Mouse (Mus musculus): ENCODE results near the gene Trak1. TPM values are rescaled to one million over a fixed set of nuclear protein-coding genes. Genes with fewer than 3 reads are reported as not detected.
A peak's percentile ranks its signal among the peaks of the same experiment; 100 is the strongest.

Gene Trak1
- polyA plus RNA-seq, 1 experiment from 2014 or later = 20.8 TPM

DNA sequence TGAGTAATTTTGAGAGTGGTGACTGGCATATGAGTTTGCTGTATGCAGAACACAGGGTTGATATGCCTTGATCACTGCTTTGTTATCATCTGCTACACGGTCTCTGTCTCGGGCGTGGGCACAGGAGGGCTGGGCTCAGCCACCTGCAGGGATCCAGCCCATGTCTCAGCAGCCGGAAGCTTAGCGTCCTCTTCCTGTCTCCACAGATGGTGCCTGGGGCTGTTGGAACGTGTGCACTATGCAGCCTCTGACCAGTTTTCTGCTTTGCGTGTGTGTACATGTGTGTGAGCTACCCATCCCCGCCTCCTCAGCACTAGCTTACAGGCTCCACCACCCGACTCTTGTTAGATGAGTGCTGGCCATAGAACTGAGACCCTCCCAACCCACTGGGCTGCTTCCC lies 63.7 kb downstream of the Trak1 start:
- H3K27ac ChIP-seq (ENCODE audit: low read depth) = peak overlapping the region; percentile 92
- H3K4me1 ChIP-seq (ENCODE audit: insufficient read depth) = peaks cover 20% of the 10 kb centered on the region
- ATAC-seq (ENCODE audit: insufficient read depth) (peak; percentile 44; the same call in 1 of the 2 replicates), DNase-seq (peak; percentile 51)
- WGBS = 45% methylated on average over 9 of the region's 9 CpGs
- no peaks in the 10 kb centered on the region for H3K9me3 ChIP-seq (ENCODE audit: low read depth, low read length)
- H3K27me3 ChIP-seq (ENCODE audit: insufficient read depth, low read length) = no peaks in the 10 kb centered on the region
- H3K4me3 ChIP-seq (ENCODE audit: low read depth, low read length) = no peak overlapping the region
- no peak for TF ChIP-seq CTCF (IDR thresholded peaks at IDR 0.05; ENCODE audit: low read depth)
- H3K4me2 ChIP-seq = peak overlapping the region; percentile 46
- peak overlapping the region; percentile 33; the same call in 1 of the 2 replicates for H3K9ac ChIP-seq
- peaks cover 15% of the 10 kb centered on the region; the same call in 1 of the 2 replicates for H3K36me3 ChIP-seq (ENCODE audit: insufficient read depth)

DNA sequence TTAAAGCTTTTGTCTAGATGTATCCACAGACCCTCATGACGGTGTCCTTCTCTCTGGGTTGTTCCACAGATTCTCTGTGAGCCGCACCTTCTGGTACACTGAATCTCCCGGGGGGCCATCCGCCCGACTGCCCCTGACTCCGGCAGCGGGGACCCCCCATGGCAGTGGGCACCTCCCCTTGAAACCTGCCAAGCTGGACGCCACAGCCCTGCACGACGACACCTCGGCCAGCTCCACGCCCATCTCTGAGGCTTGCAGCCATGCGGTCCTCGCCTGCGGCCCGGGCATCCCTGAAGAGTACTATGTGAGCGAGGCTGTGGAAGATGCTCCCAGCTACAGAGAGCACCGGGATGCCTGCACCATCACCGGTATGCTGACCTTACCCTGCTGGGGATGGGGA lies 66.6 kb downstream of the Trak1 start:
- Histone ChIP-seq H3K27me3 (ENCODE audit: insufficient read depth, low read length) (no peaks in the 10 kb centered on the region), H3K9me3 (ENCODE audit: low read depth, low read length) (no peaks in the 10 kb centered on the region), H3K36me3 (ENCODE audit: insufficient read depth) (peaks cover 15% of the 10 kb centered on the region; the same call in 1 of the 2 replicates), H3K9ac (no peak overlapping the region), H3K4me3 (ENCODE audit: low read depth, low read length) (no peak overlapping the region), H3K4me2 (no peak overlapping the region), H3K27ac (ENCODE audit: low read depth) (no peak overlapping the region), H3K4me1 (ENCODE audit: insufficient read depth) (peaks cover 20% of the 10 kb centered on the region)
- WGBS = 79% methylated on average over 19 of the region's 19 CpGs
- DNase-seq (no peak), ATAC-seq (ENCODE audit: insufficient read depth) (no peak)
- TF ChIP-seq CTCF (IDR thresholded peaks at IDR 0.05; ENCODE audit: low read depth) = no peak

DNA sequence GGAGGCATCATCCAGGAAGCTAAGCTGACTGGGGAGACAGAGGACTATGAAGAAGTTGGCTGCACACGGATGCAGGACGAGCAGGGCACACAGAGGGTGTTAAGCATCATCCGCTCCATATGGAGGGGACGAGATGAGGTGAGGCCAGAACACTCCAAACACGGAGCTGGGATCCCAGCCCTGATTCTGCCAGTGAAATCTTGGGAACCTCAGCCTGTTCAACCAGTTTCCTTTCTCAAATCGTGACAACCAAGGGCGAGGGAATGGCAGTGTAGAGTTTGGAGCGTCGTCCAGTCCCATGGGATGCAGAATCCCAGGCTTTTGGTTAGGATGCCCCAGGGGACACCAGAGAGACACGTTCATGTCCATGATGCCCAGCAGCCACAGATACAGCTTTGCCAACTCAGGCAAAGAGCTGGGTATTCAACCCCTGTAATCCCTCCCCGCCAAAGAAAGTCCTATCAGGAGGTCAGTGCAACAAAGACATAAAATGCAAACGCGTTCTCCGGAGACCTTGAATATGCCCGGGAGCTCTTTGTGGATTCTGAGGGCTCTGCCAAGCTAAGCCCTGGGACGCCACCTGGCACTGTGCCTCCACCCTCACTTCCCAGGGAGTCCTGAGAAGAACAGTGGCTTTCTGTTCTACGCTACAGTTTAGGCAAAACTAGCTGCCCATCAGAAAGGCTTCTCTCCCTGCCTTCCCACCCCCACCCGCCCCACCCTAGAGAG lies 69.0 kb downstream of the Trak1 start:
- Histone ChIP-seq H3K9ac (no peak overlapping the region), H3K36me3 (ENCODE audit: insufficient read depth) (peaks cover 15% of the 10 kb centered on the region; the same call in 1 of the 2 replicates), H3K4me3 (ENCODE audit: low read depth, low read length) (no peak overlapping the region), H3K4me2 (no peak overlapping the region), H3K27me3 (ENCODE audit: insufficient read depth, low read length) (no peaks in the 10 kb centered on the region), H3K4me1 (ENCODE audit: insufficient read depth) (peaks cover 10% of the 10 kb centered on the region), H3K9me3 (ENCODE audit: low read depth, low read length) (no peaks in the 10 kb centered on the region), H3K27ac (ENCODE audit: low read depth) (no peak overlapping the region)
- DNase-seq = no peak
- TF ChIP-seq CTCF (IDR thresholded peaks at IDR 0.05; ENCODE audit: low read depth) = no peak
- no peak for ATAC-seq (ENCODE audit: insufficient read depth)
- WGBS = 72% methylated on average over 18 of the region's 18 CpGs

DNA sequence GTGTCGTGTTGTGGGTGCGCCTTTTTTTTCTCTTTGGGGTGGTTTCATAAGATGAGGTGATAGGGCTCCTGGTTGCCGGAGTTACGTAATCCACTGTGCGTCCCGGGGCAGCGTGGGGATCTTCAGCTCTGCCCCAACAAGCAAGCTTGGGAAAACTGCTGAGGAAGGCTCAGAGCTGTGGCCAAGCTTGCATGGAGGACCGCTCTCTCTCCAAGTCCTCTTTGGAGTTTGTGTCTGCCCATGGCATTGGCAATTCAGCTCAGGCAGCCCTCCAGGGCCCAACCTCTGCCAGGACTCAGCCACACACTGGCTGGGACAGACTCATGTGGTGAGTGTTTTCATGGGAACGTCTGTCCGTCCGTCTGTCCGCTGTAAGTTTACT lies 69.6 kb downstream of the Trak1 start:
- H3K27ac ChIP-seq (ENCODE audit: low read depth) = no peak overlapping the region
- no peak overlapping the region for H3K4me2 ChIP-seq
- no peak for ATAC-seq (ENCODE audit: insufficient read depth)
- no peak for DNase-seq
- H3K9ac ChIP-seq = no peak overlapping the region
- H3K9me3 ChIP-seq (ENCODE audit: low read depth, low read length) = no peaks in the 10 kb centered on the region
- no peak for TF ChIP-seq CTCF (IDR thresholded peaks at IDR 0.05; ENCODE audit: low read depth)
- WGBS = 68% methylated on average over 12 of the region's 12 CpGs
- H3K4me3 ChIP-seq (ENCODE audit: low read depth, low read length) = no peak overlapping the region
- no peaks in the 10 kb centered on the region for H3K27me3 ChIP-seq (ENCODE audit: insufficient read depth, low read length)
- peaks cover 10% of the 10 kb centered on the region for H3K4me1 ChIP-seq (ENCODE audit: insufficient read depth)
- H3K36me3 ChIP-seq (ENCODE audit: insufficient read depth) = peaks cover 15% of the 10 kb centered on the region; the same call in 1 of the 2 replicates

DNA sequence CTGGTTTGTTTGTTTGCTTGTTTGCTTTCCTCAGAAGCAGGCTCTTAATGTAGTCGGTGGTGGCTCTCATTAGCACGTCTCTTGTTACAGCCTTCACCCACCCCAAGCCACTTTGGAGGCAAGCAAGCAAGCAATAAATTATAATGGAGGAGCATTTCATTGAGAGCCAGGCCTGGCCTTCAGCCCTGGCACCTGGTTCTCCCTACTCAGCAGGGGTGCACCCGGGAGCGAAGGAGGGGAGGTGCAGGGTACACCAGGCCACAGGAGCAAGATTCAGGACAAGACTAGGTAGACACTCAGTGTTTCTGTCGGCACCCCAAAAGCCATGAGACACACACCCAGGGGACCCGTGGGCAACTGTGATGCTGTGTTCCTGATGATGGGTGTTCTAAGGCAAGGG lies 72.3 kb downstream of the Trak1 start:
- no peaks in the 10 kb centered on the region for H3K9me3 ChIP-seq (ENCODE audit: low read depth, low read length)
- ATAC-seq (ENCODE audit: insufficient read depth) (no peak), DNase-seq (no peak)
- no peak for TF ChIP-seq CTCF (IDR thresholded peaks at IDR 0.05; ENCODE audit: low read depth)
- peaks cover 10% of the 10 kb centered on the region; the same call in 1 of the 2 replicates for H3K36me3 ChIP-seq (ENCODE audit: insufficient read depth)
- no peaks in the 10 kb centered on the region for H3K27me3 ChIP-seq (ENCODE audit: insufficient read depth, low read length)
- no peak overlapping the region for H3K4me2 ChIP-seq
- no peak overlapping the region for H3K27ac ChIP-seq (ENCODE audit: low read depth)
- no peak overlapping the region for H3K4me3 ChIP-seq (ENCODE audit: low read depth, low read length)
- H3K4me1 ChIP-seq (ENCODE audit: insufficient read depth) = peaks cover 18% of the 10 kb centered on the region
- no peak overlapping the region for H3K9ac ChIP-seq
- 74% methylated on average over 6 of the region's 6 CpGs for WGBS

DNA sequence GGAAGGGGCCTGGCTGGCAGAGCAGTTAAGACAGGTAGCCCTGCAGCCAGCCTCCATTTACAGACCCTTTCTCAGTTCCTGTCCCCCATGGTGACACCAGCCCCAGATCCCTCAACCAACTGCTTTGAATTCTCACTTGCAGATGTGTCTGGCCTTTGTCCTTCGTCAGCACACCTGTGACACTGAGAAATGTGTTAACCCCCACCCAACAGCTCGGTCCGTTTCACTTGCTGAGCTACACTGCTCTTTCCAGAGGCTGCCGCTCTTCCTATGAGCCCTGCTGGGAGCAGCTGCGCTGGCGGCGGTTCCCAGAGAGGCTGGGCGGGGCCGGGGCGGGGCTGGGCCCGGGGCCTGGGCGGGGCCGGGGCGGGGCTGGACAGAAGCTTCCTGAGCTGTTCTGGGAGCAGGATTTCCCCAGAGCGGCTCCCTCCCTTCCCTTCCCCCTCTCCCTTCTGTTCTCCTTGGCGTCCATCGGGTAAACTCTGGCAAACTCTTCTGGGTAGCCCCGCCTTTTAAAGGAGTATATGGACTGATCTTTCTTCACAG lies 74.1 kb downstream of the Trak1 start:
- Histone ChIP-seq H3K9ac (peak overlapping the region; percentile 27), H3K4me3 (ENCODE audit: low read depth, low read length) (peak overlapping the region; percentile 22), H3K4me1 (ENCODE audit: insufficient read depth) (peaks cover 18% of the 10 kb centered on the region), H3K27me3 (ENCODE audit: insufficient read depth, low read length) (no peaks in the 10 kb centered on the region), H3K4me2 (peak overlapping the region; percentile 56), H3K36me3 (ENCODE audit: insufficient read depth) (no peaks in the 10 kb centered on the region), H3K27ac (ENCODE audit: low read depth) (peak overlapping the region; percentile 82), H3K9me3 (ENCODE audit: low read depth, low read length) (no peaks in the 10 kb centered on the region)
- no peak for TF ChIP-seq CTCF (IDR thresholded peaks at IDR 0.05; ENCODE audit: low read depth)
- peak; percentile 94 for ATAC-seq (ENCODE audit: insufficient read depth)
- WGBS = 1% methylated on average over 17 of the region's 18 CpGs
- peak; percentile 94 for DNase-seq

DNA sequence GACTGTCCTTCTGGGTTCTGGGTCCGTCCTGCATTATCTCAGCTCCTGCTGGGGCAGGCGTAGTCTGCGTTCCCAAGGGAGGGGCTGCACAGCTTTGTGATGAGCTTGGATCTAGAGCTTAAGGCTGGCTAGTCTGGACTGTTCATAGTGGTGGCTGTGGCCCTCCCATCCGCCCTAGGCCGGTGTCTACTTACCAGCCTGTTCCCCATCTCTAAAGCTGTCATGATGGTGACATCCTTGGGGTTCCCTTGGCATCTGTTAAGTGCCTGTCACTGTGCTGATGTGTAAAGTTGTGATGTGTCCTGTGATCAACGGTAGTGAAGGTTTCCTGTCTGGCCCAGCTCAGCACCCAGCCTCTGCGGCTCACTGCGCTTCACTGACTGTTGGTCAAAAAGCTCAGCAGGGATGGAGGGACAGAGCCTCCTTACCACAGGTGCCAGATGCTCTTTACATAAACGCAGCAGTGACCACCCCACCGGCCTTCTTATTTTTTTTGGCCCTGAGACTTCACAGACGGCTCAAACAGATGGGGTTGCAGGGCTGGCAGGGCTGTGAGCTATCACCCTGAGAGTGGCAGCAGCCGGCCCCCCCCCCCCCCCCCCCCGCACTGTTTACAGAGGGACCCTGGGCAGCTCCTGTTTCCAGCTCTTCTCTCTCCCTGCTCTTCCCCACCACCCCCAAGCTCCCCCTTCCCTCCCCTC lies 74.8 kb downstream of the Trak1 start:
- Histone ChIP-seq H3K27me3 (ENCODE audit: insufficient read depth, low read length) (no peaks in the 10 kb centered on the region), H3K4me1 (ENCODE audit: insufficient read depth) (peaks cover 18% of the 10 kb centered on the region), H3K9me3 (ENCODE audit: low read depth, low read length) (no peaks in the 10 kb centered on the region), H3K27ac (ENCODE audit: low read depth) (peak overlapping the region; percentile 82), H3K36me3 (ENCODE audit: insufficient read depth) (no peaks in the 10 kb centered on the region), H3K4me3 (ENCODE audit: low read depth, low read length) (peak overlapping the region; percentile 20; the same call in 1 of the 2 replicates), H3K9ac (peak overlapping the region; percentile 5; the same call in 1 of the 2 replicates), H3K4me2 (peak overlapping the region; percentile 56)
- peak; percentile 77 for ATAC-seq (ENCODE audit: insufficient read depth)
- WGBS = 6% methylated on average over 11 of the region's 13 CpGs
- TF ChIP-seq CTCF (IDR thresholded peaks at IDR 0.05; ENCODE audit: low read depth) = no peak
- no peak for DNase-seq

All from lung, embryonic 14.5 days (tissue).